Mouse (Mus musculus): ENCODE measurements around the gene Tmem129. TPM values are rescaled to one million over a fixed set of nuclear protein-coding genes. Genes with fewer than 3 reads are reported as not detected.

Tmem129 gene
- total RNA-seq, 2 experiments from 2014 or later, result 17.5 to 23.7 TPM

DNA sequence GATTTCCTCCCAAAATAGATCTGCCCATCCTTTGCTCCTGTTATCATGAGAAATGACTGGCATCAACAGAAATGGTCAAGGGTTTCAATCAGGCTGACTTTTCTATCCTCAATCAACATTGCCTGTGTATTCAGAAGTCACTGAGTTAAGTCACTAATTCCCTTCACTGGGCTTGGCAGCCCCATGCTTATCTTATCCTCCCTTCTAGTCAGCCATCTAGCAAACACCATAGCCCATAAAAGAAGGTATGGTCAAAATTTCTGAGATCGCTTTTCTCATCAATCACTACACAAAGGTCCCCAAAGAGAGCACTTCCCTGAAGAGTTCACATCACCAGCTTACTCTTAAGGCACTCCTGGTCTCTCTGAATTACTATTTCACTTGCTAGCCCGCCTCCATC, 7.2 kb downstream of the Tmem129 start:
- no peak for ATAC-seq (replicated peaks; ENCODE audit: poor library complexity)

DNA sequence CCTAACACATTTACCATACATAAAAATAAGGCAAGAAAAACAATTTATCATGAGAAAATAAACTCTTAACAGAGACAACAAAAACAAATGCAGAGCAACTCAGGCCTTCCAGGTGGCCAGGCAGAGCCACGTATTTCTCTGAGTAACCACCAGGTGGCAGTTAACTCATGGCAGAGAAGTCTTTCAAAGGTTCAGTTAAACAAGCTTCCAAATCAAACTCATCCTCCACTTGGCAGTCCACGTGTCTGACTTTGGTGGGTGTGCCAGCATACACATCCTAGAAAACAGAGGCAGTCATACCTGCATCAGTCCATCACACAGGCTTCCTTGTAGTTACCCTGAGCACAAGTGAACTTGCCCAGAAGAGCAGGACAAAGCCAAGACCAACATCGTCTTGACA, 17.6 kb downstream of the Tmem129 start:
- peak; percentile 86 for ATAC-seq (replicated peaks; ENCODE audit: poor library complexity)

DNA sequence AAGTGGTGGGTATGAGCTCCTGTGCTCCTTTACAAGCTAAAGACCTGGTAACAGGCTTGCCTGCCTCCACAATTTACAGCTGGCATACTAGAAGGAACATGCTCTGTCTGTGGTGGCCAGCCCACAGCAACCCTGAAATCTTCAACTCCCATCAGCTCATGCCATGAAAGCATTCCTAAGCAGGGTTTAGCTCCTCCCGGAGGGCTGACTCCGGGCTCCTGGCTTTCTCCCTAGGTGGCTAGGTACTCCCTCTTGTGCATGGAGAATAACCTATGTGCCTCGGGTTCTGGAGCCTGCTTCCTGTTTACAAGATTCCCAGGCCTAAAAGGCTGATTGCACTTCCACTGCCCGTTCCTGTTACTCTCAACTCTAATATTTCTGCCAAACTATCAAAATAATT, 19.4 kb downstream of the Tmem129 start:
- no peak for ATAC-seq (replicated peaks; ENCODE audit: poor library complexity)

DNA sequence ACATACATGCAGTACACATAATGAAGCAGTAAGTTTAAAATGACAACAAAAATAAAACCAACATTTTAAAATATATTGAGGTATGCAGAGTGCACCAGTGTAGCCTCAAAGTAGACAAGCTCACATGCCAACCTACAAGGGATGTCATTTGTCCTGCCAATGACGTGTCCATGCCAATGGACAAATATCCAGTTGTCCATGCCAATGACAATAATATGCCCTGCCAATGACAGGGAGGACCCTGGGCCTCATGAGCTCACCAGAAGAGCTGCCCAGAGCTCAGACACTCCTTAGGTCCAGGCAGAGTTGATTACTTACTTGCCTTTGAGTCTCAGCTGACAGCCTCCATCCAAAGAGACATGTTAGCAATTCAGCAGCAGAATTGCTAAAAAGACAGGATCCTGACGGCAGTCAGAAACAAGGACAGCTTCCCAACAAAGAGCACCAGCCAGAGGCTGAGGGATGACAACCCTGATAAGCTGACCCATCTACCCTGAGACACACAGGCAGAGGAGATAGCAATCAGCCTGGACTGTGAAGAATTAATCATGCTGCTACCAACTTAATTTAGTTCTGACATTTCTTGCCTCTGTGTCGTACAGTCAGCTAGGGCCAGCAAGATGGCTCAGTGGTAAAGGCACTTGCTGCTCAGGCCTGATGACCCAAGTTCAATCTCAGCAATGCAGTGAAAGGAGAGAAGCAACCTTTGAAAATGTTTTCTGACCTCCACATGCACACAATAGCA, 20.4 kb downstream of the Tmem129 start:
- no peak for ATAC-seq (replicated peaks; ENCODE audit: poor library complexity)

DNA sequence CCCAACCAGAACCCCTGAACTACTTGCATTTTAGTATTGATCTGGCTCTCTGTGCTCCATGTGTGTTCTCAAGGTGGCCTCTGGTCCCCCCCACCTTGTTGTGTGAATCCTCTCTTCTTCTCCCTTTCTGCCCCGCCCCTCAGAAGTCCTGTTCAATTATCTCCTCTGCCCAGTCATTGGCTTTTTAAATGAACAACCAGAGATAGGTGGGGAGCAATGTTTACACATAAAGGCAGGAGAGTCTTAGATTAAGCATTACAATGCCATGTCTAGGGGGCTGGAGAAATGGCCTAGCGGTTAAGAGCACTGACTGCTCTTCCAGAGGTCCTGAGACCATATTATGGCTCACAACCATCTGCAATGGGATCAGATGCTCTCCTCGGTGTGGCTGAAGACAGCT, 22.9 kb downstream of the Tmem129 start:
- ATAC-seq (replicated peaks; ENCODE audit: poor library complexity), result peak; percentile 67

DNA sequence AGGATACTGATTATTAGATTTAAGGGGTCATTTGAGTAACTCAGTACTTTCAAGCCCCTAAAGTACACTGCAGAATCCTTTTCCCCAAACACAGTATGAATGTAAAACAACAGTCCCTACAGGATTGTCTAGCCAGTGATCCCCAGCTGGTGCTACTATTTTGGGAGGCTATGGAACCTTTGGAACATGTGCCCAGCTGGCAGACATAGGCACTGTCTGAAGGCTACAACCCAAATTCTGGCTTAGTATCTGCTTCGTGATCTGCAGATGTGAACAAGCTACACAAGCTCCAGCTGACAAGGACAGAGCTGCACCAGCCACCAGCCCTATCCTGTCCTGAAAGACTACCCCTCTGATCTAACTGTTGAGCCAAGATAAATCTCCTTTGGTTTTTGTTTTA, 25.7 kb downstream of the Tmem129 start:
- no peak for ATAC-seq (replicated peaks; ENCODE audit: poor library complexity)

DNA sequence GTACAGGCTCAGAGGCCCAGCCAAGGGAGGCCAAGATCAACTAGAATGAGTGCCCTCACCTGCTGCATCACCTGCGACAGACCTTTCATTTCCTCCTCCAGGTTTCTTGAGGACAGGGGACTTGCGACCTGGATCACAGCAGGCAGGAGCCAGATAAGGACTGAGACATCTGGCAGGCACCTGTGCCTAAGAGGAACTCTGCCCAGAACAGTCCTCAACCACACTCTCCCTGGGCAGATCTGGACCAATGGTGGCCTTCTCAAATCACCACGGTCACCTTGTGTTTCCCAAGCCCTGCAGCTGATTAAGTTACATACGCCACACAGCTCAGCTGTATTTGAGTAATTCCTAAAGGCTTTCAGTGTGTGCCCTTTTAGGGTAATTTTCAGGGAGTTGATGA, 27.6 kb downstream of the Tmem129 start:
- ATAC-seq (replicated peaks; ENCODE audit: poor library complexity), result no peak

DNA sequence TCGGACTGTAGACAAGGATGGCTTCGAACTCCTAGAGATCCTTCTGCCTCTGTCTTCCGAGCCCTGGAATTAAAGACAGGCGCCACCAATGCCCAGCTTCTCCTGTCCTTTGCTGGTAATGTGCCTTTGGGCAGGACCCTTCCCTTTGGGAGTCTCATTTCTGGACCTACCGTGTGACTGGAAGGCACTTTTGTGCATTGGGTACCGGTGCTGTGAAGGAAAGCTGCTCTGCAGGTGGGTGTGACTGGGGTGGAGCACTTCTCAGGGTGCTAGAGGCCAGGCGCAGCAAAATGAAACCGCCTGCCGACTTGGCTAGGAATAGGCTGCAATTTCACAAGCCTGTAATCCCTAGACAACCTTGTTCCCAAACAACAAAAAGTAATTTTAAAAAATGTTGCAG, 28.2 kb downstream of the Tmem129 start:
- ATAC-seq (replicated peaks; ENCODE audit: poor library complexity), result peak; percentile 33

DNA sequence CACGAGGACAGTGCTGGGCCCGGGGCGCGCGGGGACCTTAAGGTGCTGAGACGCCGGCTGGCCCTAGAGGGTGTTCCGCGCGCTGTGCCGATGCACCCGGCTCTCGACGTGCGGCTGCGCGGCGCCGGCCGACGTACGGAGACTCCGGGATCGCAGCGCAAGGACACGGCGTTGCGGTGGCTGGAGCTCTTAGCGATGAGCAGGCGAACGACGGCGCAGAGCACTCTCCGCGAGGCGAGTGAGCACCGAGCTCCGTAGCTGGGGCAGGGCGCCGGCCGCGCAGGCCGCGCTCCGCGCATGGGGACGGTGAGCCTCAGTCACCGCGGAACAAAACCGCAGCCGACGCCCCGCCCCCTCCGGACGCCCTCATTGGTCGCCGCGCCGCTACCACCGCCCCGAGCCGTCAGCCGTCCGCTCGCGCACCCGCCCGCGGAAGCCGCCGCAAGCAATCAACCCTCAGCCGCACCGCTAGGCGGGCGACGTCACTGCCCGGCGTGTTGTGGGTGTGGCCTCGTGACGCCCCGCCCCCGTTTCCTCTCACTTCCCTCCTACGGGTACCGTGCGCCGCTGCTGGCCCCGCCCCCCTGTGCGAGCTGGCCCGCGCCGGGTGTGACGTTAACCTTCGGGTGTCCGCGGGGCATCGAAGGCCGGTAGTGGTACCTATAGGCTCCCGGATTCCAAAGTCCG, 28.8 kb downstream of the Tmem129 start, which contains the start of the genes Fam53a and Gm9903:
Gene Fam53a (minus strand): TSS at position 335 of the 687 bp plus-strand sequence.
Gene Gm9903 (plus strand): TSS at position 625 of the 687 bp plus-strand sequence.
- peak; percentile 92 for ATAC-seq (replicated peaks; ENCODE audit: poor library complexity)

DNA sequence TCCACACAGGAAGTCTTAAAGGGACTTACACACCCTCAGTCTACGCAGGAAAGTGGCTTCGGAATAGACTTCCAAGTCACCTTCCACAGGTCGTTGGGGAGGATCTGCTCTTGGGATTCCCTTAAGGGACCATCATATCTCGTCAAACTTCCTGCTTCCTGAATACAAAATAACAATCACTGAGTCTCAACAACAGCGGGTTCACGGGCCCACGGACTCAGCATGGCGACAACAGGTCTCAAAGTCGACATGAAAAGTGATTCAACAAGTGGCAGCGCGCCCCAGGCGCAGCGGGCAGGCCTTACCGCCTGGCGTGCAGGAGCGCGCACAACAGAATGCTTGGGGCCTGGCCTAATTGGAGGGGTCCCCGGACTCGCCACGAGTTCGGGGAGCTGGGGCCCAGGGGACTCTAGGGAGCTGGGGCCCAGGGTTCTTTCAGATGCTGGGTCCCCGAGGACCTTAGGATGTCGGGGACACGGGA, 29.4 kb downstream of the Tmem129 start:
- peak; percentile 12 for ATAC-seq (replicated peaks; ENCODE audit: poor library complexity)

DNA sequence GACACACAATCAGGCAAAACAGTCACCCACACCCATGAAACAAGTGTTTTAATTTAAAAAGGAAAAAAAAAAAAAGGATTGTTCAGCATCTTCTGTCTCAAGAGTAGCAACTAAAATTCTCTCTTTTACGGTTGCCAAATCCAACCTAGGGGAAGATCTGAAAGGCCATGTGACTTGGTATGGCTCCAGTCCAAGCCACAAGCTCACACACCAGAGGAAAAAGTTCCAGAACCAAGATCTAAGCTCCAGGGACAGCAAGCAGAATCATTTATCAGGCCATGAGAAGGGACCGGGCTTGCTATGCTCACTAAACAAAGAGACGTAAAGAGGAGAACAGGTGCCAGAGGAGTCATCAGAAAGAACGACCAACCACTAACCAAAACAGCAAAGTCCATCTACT, 30.2 kb downstream of the Tmem129 start:
- no peak for ATAC-seq (replicated peaks; ENCODE audit: poor library complexity)

DNA sequence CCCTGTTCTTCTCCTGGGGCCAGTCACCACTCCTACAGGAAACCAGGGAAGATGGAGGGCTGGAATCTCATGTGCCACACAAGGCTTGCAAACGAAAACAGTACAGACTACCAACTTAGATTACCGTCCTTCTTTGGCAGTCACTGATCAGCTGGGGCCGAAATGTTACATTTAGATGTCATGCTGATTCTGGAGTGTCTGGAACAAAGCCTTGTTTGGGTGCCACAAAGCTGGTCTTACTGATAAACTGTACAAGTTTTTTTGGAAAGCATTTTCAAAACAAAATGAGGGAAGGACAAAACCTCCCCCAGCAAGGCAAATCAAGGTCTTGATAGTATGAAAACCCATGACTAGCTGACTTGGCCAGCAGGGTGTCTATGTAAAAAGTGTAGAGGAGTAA, 34.5 kb downstream of the Tmem129 start:
- ATAC-seq (replicated peaks; ENCODE audit: poor library complexity), result no peak

DNA sequence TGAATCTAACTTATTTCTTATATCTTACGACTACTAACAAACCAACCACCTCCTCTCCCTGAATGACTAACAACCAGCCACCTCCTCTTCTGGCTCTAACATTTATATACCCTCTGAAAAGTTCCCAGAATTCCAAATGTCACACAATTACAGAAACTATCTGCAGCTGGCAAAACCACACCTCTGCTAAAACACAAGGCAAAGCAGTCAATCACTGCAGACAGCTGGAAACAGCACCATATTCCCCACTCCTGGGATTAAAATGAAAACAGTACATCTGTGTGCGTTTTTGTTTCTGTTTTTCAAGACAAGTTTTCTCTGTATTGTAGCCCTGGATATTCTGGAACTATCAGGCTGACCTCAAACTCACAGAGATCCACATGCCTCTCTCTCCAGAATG, 35.5 kb downstream of the Tmem129 start:
- no peak for ATAC-seq (replicated peaks; ENCODE audit: poor library complexity)

DNA sequence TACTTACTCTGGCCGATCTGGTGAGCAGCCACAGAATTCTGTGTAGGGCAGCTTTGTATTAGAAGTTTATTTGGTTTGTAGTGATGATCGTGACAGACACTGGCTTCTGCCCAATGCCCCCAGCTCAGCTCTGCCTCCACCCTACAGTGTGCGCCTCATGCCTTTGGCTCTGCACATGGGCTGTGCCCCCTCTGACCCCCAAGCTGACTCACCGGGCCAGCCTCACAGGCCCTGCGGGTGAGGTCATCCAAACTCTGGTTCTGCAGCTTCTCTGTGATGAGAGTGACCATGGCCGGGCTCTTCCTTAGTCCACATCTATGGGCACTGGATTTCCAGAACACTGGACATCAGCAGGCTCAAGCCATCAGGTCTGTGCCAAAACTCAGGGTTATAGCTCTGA, 43.8 kb downstream of the Tmem129 start:
- no peak for ATAC-seq (replicated peaks; ENCODE audit: poor library complexity)

DNA sequence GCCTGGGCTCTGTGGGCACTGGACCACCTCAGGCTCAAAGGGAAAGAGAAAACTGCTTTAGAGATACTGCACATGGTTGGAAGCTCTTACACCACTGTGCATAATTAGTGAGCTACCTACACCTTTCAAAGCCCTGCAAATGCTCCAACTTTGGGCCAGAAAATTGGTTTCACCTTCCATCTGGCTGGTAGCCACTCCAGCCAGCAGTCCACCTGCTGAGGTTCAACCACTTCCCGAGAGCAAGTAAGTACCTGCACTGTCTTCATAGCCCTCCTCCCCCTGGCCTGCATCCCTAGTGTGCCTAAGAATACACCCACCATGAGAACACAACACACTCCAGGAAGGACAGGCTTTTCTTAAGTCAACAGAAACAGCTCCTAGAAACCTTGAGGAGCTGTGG, 46.4 kb downstream of the Tmem129 start:
- no peak for ATAC-seq (replicated peaks; ENCODE audit: poor library complexity)

DNA sequence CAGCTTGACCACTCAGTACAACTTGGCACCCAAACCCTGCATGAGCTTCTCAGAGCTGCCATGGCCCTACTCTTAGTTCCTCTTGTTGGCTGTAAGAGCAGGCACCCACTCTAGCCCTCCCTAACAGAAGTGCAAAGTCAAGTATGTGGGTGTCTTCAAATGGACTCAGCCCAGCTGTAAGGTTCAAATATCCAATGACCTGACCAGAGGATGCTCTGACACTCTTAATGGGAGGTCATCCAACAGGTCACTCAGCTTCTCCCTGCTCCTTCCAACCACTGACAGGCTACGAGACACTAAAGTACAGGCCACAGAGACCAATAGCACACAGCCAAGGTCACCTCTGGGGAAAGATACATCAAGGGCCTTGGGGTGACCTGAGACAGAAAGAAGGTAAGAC, 49.0 kb downstream of the Tmem129 start:
- ATAC-seq (replicated peaks; ENCODE audit: poor library complexity), result no peak

DNA sequence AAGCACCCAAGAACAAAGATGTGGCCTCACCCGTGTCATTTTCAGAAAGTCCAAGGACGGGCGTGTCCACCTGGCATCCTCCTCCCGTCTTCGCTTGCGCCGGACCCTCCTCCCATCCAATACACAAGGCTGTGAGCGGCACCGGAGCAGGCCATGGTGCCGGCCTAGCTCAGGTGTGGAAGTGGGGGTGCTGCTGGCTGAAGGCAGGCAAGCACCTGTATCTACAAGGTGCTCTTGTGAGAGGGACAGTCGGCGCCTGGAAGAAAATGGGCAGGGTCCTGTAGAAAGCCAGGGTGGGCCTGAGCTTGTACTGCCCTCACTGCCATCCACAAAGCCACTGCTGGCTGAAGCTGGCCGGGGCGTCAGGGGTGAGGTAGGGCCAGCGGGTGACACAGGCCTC, 50.8 kb downstream of the Tmem129 start:
- no peak for ATAC-seq (replicated peaks; ENCODE audit: poor library complexity)

DNA sequence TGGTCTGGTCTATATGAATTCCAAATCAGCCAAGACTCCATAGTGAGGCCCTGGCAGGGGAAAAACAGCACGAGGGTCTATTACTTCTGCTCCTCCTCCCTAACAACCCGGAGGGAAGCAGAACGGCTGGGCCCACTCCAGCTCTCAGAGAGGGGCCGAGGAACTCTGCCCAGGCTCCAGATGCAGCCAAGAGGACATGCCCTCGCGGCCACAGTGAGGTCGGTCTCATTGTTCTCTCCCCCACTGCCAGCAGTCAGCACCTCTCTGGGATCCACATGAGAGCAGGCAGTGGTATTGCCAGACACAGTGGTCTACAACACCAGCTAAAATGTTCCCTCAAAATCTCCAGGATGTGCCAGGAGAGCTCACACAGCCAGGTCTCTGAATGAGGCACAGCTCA, 51.6 kb downstream of the Tmem129 start:
- no peak for ATAC-seq (replicated peaks; ENCODE audit: poor library complexity)

DNA sequence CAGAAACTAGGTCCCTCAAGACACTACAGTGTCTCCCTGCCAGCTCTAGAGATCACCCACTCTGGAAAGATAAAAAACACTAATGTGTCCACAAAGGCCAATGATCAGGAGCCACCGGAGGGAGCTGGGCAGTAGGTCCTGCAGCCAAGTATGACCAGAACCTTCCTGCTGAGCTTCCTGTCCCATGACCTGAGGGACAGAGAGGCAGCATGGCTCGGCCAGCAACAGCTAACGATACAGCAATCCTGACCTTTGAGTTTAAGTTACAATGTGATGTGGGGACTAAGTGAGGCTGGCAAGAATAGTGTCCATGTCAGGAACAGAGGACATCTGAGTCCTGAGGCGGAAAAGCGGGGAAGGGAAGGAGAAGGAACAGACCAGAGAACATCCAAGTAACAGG, 52.9 kb downstream of the Tmem129 start:
- ATAC-seq (replicated peaks; ENCODE audit: poor library complexity), result no peak
